Mouse (Mus musculus) bone marrow, adult 2 months (tissue): ENCODE measurements around the gene Ythdc1.

Source experiments
- CTCF ChIP-seq: fragments of 200-500 bp; IDR thresholded peaks from 2 replicates; pipeline ENCODE4 v1.5.1; 2011; ENCODE audit warnings: low read length, control low read depth; ENCODE audit not compliant: control insufficient read depth, insufficient read depth
- POLR2A ChIP-seq: fragments of 200-500 bp; IDR thresholded peaks from 2 replicates; pipeline ENCODE4 v1.6.1; 2011; ENCODE audit warnings: low read depth, mild to moderate bottlenecking, control low read depth, low read length, borderline replicate concordance; ENCODE audit not compliant: control insufficient read depth

GRCm38 (mm10) chr5:86786798-86787197, 17.2 kb upstream of the Ythdc1 start:
- TF ChIP-seq CTCF (no peak), POLR2A (no peak)
